Mouse (Mus musculus): Measurements from ENCODE around the gene Calcoco1.

Calcoco1 gene

DNA sequence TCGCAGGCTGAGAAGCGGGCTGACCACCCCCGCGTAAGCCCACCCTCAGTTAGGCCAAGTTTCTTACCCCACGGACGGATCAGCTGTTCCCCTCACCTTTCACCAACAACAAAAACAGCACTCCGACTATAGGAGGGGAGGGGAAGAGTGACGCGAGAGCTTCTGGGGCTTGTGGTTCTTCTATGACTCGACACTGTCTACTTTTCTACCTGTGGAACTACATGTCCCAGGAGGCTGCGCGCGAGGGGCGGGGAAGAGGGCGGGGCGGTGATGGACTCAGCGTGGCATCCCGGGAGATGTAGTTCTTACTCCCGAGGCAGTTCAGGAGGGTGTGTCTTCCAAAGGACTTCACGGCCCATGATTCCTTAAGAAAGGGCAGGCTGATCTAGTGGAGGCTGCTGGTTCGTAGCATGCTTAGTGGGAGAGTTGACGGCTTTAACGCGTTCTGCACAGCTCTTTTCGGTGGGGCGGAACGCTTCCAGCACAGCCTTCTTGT lies at the start of gene Calcoco1:
Gene Calcoco1, minus strand, starts transcription at position 199 of the 496 bp plus-strand sequence.
- DNase-seq, result peak; percentile 95

DNA sequence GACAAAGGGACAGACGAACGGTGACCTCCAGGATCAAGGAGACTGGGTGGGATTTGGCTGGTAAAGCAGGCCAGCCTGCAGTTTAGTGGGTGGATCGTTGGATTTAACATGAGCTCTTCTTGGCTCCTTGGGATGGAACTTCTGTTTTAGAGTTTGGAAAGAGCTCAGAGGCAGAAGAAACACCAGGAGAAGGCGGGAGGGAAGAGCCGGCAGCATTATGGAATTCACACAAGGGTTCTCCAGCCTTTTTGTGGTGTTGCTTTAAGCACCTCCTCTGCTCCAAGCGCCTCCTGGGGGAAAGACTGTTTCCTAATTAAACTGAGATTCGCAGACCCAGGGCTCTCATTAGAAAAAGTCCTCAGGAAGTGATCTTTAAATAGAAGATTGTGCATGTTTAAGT lies 48.9 kb upstream of the Calcoco1 start:
- DNase-seq, result no peak

DNA sequence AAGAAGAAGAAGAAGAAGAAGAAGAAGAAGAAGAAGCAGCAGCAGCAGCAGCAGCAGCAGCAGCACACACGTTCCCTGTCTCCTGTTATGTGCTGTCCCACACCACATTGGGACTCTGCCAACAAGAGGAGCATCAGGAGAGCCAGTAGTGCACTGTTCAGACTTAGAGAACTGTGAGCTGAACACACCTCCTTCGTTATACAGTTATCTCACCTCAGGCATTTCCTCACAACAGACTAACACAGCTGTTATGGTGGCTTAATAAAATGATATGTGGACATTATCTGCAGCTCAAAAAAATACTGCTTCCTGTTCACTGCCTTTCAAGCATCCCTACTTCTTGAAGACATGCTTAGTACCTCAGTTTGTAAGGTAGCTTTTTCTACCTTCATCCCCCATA lies 43.2 kb upstream of the Calcoco1 start:
- DNase-seq, result no peak

DNA sequence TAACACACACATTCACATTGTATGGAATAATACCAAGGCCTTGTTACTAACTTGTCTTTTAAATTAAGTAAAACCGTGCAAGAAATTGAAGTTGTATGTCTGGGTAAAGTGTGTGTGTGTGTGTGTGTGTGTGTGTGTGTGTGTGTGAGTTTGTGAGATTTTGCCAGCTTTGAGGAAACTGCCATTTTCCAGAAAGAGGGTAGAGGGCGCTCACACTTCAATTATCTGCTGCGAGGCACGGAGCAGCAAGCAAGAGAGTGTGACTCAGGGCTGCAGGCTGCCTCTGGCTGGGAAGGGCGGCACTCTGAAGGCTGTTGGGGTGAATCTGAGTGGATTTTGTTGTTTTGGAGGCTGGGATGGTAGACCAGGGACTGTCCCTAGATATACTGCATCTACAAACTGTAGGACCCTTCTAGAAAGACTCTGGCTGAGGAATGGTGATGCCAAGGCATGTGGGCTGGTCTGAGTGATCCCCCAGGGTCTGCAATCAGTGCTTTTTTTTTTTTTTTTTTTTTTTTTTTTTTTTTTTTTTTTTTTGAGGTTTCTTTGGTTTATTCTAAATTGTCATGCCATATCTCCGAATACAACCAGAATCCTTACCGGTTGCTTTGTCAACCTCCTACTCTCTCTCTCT lies 39.9 kb upstream of the Calcoco1 start:
- DNase-seq, result peak; percentile 37

DNA sequence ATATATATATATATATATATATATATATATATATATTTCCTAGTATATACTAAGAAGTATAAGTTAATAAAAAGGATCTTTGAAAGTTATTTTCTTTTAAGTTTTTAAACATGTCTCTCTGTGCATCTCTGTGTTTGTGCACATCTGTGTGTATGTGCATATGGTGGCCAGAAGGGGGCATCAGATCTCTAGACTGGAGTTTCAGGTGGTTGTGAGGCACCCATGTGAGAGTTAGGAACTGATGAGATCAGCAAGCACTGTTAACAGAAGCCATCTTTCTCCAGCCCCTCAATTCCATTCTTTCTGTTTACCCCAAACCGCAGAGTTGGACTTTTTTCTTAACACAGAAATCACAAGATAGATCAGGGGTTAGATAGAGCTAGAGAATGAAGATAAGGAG lies 35.7 kb upstream of the Calcoco1 start:
- no peak for DNase-seq

DNA sequence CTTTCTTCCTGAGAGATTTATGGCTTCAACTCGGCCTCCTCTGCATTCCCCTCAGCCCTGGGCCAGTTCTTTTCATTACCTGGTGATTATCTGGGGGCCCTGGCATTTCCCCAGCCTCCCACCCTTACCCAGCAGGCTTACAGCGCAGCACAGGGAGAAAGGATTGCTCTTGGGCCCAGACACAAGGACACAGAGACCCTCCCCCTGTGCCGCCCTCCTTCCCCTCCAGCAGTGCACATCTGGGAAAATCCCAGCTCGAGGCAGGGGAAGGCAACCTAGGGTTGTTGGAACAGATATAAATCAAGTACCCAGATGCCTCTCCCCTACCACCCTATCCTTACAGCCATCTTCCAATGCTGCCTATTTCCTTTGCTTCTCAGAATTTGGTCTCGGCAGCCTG lies 33.1 kb upstream of the Calcoco1 start:
- DNase-seq, result no peak

DNA sequence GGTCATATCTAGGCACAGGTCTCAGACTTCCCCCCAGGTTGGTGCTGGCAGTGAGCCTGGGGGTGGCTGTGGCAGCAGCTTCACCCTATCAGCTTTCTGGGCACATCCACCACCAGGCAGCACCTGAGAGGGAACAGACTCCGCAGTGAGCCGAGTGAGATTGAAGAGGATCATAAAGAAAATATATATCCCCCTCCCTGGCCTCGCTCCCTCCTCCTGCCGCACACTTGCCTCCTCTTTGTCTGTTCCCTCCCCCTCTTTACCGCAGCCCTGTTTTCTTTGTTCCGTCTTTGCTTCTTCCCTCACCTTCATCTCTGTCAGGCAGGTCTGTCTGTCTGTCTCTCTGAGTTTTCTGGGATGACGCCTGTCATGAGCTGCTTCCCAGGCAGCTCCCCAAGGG lies 32.4 kb upstream of the Calcoco1 start:
- DNase-seq, result no peak

DNA sequence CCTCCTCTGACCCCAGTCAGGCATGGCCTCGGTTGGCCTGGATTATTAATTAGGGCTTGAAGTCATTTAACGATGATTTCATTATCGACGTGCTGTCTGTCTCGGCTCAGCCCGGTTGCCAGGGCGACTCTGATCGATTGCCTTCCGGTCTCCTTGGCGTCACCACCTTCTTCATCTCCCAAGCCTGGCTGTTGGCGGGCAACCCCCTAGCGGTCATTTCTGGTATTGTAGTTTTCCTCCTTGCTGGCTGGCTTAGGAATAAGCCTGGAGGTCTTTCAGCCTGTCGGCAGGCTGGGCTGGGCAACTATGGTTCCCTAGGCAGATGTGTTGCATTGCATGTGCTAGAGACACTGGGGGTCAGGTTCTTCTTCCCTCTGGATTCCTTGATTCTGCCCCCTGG lies 31.2 kb upstream of the Calcoco1 start:
- DNase-seq, result peak; percentile 63

DNA sequence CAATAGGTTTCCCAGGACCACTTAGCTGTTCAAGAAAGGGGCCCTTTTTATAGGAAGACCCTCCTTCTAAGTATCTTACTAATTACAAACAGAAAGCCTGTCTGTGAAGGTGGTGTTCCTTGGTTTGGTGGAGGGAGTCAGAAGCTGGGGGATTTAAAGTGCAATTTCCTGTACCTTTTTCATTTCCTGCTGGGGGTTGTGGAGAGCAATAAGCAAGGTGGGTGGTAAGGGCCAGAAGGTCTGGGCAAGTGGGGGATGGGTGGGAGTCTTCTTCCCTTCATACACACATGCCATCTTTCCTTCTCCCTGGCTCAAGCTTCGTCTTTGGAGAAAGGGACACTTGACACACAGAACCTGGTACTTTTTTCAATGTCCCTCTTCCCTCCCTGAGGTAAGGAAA lies 30.2 kb upstream of the Calcoco1 start:
- DNase-seq, result no peak

DNA sequence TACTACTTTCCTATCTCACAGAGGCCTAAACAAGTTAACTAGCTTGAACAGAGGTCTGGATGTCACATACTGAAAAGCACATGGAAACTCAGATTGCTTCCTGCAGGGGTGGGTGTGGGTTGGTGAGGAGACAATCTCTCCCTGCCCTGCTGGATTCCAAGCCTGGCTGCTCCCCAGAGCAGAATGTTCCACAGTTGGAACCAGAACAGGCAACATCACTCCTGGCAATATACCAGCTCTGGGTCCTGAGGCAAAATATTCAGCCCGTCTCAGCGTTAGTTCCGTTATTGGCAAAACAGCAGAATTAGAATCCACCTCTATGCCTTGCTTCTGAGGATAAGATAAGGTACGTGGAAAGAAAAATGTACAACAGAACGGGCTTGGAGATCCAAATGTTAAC lies 28.3 kb upstream of the Calcoco1 start:
- no peak for DNase-seq

DNA sequence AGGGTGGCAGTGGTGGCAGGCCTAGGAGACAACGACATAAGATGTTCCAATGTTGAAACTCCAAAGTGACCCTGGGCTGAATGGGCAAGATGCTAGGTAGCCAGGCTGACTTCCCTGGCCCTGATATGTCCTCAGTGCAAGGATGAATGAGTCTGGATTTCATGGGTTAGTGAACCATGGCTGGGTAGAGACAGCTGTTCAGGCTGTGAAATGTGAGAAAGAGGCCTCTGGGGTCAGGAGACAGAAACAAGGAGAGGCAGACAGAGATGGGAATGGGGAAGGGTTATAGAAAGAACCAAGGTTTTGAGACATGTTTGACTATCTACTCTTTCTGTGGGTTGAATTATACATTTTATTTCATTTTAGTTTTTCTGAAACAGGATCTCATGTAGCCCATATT lies 27.1 kb upstream of the Calcoco1 start:
- no peak for DNase-seq

DNA sequence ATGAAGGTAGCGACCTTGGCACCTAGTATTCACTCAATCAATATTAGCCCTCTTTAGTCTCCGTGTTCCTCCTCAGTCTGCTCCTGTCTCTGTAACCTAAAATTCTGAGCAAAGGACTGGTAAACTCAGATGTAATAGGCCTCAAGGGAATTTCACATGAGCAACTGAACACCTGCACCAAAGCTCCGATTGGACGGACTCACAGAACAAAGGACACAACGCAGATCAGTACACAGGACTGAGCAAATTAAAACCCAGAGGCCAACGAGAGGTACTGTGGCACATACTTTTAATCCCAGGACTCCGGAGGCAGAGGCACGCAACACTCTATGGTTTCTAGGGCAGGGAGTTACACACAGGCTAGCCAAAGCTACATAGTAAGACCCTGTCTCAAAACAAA lies 25.9 kb upstream of the Calcoco1 start:
- no peak for DNase-seq

DNA sequence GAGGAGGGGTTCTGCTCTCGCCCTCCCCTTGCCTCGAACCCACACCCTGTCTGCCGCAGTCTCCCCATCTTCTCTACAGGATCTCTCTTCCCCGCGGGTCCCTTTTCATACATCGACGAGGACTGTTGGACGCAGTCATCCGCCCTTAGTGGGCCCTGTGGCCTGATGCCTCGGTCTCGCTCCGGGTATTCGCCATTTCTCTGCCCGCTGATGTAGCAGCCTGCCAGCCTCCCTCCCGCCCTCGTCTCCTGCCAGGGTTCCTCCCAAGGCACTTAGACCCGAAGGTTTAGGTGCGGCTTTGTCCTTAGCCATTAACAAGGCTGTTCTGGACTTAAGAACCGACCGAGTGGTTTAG lies 25.3 kb upstream of the Calcoco1 start:
- no peak for DNase-seq

DNA sequence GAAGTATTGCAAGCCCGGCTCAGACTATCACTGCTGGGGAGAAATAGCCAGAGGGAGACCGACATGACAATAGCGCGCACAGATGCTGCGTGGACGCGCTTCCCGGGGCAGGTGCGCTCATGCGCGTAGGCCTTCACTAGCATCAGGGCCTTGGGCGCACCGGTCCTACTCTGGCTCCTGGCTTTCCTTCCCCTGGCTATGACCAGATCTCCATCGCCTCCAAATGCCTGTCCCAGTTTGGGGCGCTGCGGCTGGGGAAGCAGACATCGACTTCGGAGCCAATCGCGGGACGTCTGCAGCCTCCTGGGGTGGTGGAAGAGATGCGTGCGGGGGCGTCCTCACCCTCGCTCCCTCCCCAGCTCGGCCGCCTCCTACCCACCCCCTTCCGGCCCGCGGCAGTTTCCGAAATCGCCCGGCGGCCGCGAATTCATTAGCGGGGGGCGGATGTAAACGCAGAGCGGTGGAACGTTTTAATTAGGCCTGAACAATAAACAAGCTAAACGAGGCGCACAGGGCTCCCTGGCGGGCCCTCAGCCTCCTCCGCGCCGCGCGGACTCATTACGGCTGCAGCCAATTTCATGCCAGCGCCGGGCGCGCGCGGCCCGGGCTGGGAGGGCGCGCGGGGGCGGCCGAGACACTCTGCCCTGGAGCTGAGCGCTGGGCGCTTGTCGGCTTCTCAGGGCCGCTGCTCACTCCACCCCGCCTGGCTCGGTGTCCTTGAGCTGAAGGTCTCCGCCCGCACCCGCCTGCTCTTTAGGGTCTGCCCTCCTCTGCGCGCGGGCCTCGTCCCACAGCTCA lies 24.7 kb upstream of the Calcoco1 start:
- peak; percentile 26 for DNase-seq

DNA sequence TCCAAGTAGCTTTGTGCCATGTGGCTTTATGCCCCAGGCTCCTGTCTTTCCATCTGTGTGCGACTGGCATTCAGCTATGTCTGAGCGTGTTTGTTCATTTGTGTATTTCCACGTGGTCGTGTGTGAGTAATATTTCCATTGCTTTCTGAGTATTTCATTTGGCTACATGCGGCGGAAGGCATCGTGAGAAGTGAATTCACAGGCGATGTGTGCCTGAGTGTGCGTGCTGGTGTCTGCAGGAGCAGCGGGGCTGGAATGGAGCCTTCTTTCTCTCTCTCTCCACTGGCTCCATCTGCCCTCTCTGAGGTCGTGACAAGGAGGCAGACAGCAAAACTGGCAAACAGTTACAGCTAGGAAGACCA lies 24.1 kb upstream of the Calcoco1 start:
- DNase-seq, result no peak

DNA sequence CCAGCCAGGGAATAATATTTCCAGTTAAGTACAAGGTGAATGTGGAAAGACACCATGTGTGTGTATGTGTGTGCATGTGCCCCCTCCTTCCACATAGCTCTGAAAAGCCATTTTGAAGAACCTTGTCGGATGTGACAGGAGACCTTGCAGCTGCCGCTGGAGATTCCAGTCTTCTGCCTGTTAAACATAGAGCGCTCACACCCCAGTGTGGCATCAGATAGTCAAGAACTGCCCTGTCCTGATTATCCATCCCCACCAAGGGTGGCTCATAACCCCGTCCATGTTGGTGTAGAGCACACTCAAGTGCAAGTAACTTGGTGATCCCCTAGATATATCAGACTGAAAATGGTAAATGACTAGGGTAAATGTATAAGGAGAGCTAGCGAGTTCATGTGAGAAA lies 23.4 kb upstream of the Calcoco1 start:
- no peak for DNase-seq

DNA sequence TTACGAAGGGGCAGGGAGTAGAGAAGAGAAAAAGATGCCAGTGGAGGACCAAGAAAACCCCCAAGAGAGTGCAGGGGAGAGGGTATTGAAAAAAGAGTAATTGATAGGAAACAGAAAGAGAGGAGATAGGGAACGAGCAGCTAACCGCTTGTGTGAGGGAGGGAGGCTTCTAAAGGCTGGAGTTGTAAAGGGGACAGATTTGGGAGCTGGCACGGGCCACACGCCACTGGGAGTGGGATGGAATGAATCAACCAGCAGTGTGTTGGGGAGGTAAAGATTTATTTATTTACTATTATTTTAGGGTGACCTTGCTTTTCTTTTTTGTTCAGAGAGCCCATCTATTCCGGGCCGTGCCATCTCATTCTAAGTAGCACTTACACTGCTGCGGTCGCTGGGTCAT lies 22.9 kb upstream of the Calcoco1 start:
- no peak for DNase-seq

DNA sequence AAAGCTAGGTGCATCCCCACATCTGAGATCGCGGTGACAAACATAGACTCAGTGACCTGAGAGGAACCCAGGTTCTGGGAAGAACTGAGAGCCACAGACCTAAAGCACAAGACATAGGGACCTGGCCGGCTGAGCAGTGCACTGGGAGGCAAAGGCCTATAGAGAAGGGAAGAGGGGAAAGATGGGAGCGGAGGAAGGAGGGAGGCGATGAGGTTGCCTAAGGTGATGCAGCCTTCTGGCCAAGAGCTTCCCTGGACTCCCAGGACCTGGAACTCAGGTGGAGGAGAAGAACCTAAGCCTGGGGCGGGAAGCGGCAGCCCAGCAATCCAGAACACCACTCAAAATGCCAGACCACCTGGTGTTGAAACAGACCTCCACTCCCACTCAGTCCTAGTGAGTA lies 22.4 kb upstream of the Calcoco1 start:
- no peak for DNase-seq

DNA sequence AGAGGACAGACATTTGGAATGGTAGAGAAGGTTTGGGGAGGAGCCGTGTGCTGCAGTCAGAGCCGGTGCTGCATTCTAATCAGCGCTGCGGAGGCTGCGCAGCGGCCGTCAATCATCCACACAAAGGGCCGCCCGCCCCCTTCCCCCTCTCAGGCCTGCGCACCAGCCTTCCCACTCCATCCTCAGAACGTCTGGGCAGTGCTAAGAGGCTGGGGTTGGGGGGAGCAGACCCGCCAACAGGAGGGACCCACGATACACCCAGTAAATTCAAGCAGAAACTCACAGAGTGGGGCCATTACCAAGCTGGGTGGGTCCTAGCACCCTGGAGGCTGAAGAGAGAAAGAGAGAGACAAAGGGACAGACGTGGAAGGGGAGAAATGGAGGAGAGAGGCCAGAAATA lies 22.0 kb upstream of the Calcoco1 start:
- DNase-seq, result no peak

DNA sequence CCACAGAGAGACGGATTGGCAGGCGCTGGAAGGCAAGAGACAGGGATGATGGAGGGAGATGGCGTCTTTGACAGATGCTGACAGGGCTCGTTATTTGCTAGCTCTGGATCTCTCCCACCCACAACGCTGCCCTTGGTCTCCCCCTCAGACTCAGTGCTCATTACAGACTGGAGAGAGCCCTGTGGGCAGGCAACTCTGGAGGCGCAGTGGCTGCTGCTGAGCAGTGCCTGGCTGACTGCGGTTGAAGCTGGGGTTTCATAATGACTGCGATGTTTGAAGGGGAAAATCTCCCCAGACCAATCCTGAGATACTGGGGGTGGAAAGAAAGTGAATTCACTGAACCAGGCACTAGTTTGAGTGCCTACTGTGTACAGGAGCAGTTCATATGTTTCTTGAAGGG lies 21.2 kb upstream of the Calcoco1 start:
- no peak for DNase-seq

DNA sequence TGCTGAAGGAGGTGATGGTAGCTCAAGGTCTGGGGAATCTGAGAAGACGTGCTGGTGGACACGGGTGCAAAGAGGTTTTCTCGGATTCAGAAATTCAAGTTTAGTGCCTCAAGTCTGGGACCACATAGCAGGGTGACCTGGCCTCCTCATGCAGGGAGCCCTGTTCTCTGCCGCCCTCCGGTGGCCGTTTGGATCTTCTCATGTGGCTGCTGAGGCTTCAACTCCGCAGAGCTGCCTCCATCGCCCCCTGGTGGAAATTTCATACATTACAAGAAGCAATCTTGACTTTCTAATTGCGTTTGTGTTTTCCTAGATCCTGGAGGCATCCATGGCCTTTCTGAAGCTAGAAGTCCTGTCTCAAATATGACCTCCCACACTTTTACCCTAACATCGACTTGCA lies 20.6 kb upstream of the Calcoco1 start:
- DNase-seq, result peak; percentile 94

DNA sequence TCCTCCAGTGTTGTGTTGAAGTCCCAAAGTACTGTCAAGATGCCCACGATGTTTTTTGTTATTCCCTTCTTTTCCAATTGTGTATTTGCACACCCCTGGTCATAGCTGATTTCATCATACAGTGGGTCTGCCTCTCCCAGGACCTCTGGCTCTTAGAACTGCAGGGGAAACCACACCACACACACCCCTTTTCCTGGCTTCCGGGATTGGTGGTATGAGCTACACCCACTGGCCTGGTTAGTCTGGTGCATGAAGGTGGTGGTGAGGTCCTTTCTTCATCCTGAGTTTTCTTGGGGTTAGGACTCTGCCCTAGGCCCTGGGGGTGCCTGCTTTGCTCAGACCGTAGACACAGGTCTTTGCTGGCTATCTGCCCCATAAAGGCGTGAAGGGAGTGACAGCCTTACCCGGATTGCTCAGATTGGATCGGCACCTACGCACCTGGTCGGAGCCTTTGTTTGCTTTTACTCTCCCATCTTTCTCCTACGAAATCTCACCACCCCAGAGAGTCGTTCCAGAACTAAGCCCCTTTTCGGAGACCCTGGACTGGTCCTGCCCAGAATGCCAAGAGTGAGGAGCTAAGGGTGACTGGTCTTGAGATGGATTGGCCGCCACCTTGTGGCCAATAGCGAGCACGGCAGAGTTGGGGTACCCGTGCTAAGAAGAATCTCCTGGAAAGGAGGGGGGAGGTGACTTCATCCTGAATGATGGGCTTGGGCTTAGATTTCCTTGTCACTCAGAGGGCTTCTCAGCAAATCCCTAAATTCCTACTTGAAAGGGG lies 17.7 kb upstream of the Calcoco1 start:
- peak; percentile 73 for DNase-seq

DNA sequence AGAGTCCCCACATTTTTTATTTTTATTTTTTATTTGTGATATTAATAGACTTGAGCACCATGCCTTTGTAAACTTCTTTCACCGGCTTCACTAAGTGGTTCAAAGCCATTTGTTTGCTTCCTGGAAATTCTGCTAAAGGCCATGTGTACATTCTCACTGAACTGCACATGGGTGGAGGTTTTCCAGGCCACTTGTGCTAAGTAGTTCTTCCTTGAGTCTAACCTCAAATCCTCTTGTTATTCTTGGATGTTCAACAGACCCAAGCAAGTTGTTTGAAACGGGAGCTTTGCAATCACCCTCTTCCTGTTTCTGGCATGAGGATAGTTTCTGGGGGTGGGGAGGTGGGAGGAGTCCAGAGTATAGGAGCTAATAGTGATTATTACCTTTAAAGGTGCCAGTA lies 16.5 kb upstream of the Calcoco1 start:
- no peak for DNase-seq

DNA sequence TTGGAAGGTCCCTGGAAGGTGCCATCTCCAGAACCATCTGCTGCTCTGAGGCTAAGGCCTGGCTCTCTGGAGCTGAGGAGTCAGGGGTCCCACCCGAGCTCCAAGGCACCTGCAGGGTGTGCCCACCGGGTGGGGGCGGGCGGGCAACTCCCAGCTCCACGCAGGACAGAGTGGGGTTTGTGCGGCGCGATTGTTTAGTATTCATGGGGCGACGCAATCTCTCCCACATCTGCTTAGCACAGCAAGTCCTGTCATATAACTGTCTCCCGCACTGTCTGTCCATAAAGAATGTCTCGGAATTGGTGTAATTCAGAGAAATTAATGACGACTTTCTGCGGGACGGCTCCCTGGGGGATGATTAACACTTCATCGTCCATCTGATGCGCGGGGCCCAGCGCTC lies 15.1 kb upstream of the Calcoco1 start:
- no peak for DNase-seq

All from thymus, postnatal 4 days (tissue).